Mouse (Mus musculus): Measurements from ENCODE around the gene Reck. TPM values are rescaled to one million over a fixed set of nuclear protein-coding genes. Genes with fewer than 3 reads are reported as not detected.

Gene Reck
- polyA plus RNA-seq (2015; fragmentation: Nextera tagmentation; extraction: Ambion mirVana), result 15.1 and 19.8 TPM in 2 replicates

DNA sequence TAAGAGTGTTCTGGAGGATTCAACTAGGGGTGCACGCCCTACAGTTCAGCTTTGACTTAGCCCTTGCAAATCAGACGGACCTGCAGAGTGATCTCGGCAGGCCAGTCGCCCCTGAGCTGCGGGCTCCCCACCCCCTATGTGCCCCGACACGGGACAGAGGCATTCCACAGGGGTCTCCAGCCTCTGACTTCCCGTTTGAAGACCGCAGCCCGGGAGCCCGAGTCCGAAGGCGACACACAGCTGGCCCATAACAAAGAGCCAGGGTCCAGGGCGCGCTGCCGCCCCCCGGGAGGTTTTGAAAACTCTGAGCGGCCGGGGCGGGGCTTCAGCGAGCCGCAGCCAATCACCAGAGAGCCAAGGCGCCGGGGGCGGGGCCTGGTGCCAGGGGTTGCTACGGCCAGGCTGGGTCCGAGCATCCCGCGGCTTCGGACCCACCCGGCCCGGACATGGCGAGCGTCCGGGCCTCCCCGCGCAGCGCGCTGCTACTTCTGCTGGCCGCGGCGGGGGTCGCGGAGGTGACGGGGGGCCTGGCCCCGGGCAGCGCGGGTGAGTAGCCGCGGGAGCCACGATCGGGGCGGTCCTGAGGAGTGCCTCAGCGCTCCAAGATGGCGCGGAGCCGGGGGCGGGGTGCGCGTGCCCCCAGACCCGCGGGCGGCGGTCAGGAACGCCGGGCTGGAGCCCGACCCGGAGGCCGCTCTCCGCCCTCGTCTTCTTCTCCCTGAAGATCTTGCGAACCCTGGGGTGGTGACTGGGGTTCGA, at the start of gene Reck:
Gene Reck, plus strand, starts transcription at position 371 of the 759 bp plus-strand sequence.

GRCm38 (mm10) chr4:43840101-43840500, 35.2 kb upstream of the Reck start, which contains the start of gene Olfr157:
Olfr157 (minus strand) TSS chr4:43840201.

GRCm38 (mm10) chr4:43851265-43851664, 24.1 kb upstream of the Reck start, which contains the start of gene Olfr155:
Olfr155 (plus strand) TSS chr4:43851565.

DNA sequence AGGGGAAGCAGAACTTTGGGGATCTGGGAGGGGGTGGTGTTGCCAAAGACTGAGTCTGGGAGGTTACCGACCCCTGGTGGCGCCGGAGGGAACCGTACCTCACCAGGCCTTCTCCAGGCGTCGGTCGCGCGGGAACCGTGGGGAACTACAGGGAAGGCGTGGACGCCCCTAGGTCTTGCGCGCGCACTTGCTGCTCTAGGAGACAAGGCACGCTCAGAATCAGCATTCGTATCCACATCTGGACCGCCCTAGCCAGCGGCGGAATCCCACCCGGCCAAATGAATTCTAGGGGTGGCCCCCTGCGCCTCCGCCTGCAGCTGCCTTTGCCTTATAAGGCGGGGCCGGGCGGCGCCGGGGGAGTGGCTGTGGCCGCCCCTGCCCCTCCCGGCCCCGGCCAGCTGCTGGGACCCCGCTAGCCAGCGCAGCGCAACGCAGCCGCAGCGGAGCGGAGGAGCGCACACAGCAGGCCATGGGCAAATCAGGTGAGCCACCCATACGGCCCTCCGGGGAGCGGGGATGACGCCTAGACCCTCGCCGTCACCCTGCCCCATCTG, 82.0 kb downstream of the Reck start, which contains the start of gene Glipr2:
Gene Glipr2, plus strand, starts transcription at position 110 of the 554 bp plus-strand sequence.

GRCm38 (mm10) chr4:43983181-43983580, 107.9 kb downstream of the Reck start, which contains the start of gene Ccin:
Ccin (plus strand) TSS chr4:43983483.

Other genes with a start within 250 kb of the Reck start
- gene Npr2, start 243.6 kb upstream of the Reck start, polyA plus RNA-seq (2015; fragmentation: Nextera tagmentation; extraction: Ambion mirVana), result 11.2 and 13.3 TPM in 2 replicates
- 0.72 and 0.92 TPM in 2 replicates for gene Spag8, start 221.9 kb upstream of the Reck start, polyA plus RNA-seq (2015; fragmentation: Nextera tagmentation; extraction: Ambion mirVana)
- gene Hint2, start 219.1 kb upstream of the Reck start, polyA plus RNA-seq (2015; fragmentation: Nextera tagmentation; extraction: Ambion mirVana), result 236 and 326 TPM in 2 replicates
- 3.6 and 4.9 TPM in 2 replicates for gene Tmem8b, start 206.6 kb upstream of the Reck start, polyA plus RNA-seq (2015; fragmentation: Nextera tagmentation; extraction: Ambion mirVana)
- 2.9 and 3.1 TPM in 2 replicates for gene Fam221b, start 206.4 kb upstream of the Reck start, polyA plus RNA-seq (2015; fragmentation: Nextera tagmentation; extraction: Ambion mirVana)
- not detected in 2 replicates for gene Olfr70, start 174.7 kb upstream of the Reck start, polyA plus RNA-seq (2015; fragmentation: Nextera tagmentation; extraction: Ambion mirVana)
- gene Olfr71, start 165.3 kb upstream of the Reck start, polyA plus RNA-seq (2015; fragmentation: Nextera tagmentation; extraction: Ambion mirVana), result not detected in 2 replicates
- 3.9 and 4.3 TPM in 2 replicates for gene Hrct1, start 148.3 kb upstream of the Reck start, polyA plus RNA-seq (2015; fragmentation: Nextera tagmentation; extraction: Ambion mirVana)
- gene Spaar, start 145.5 kb upstream of the Reck start, polyA plus RNA-seq (2015; fragmentation: Nextera tagmentation; extraction: Ambion mirVana), result 0.60 and 1.2 TPM in 2 replicates
- not detected in 2 replicates for gene Olfr159, start 104.5 kb upstream of the Reck start, polyA plus RNA-seq (2015; fragmentation: Nextera tagmentation; extraction: Ambion mirVana)
- gene Olfr156, start 51.6 kb upstream of the Reck start, polyA plus RNA-seq (2015; fragmentation: Nextera tagmentation; extraction: Ambion mirVana), result not detected in 2 replicates
- not detected in 2 replicates for gene Olfr157, start 35.3 kb upstream of the Reck start, polyA plus RNA-seq (2015; fragmentation: Nextera tagmentation; extraction: Ambion mirVana)
- gene Olfr155, start 24.0 kb upstream of the Reck start, polyA plus RNA-seq (2015; fragmentation: Nextera tagmentation; extraction: Ambion mirVana), result not detected in 2 replicates
- gene Glipr2, start 81.9 kb downstream of the Reck start, polyA plus RNA-seq (2015; fragmentation: Nextera tagmentation; extraction: Ambion mirVana), result 33.2 and 43.1 TPM in 2 replicates
- not detected in 2 replicates for gene Ccin, start 108.0 kb downstream of the Reck start, polyA plus RNA-seq (2015; fragmentation: Nextera tagmentation; extraction: Ambion mirVana)
- 266 and 285 TPM in 2 replicates for gene Clta, start 128.9 kb downstream of the Reck start, polyA plus RNA-seq (2015; fragmentation: Nextera tagmentation; extraction: Ambion mirVana)
- 14.8 and 18.2 TPM in 2 replicates for gene Gne, start 208.6 kb downstream of the Reck start, polyA plus RNA-seq (2015; fragmentation: Nextera tagmentation; extraction: Ambion mirVana)

Measured in adrenal gland, postnatal 0 days (tissue).